In genomic region chr12:93221179-93221922, GRCm38 (mm10) we compare ENCODE assay signal across 15 mouse cellular contexts.
DNase-seq lines count a peak whose midpoint lies in the region; ATAC-seq and TF ChIP-seq lines count a peak whose summit lies in the region.
"Had no signal": no experiment of that assay in that cellular context is flagged by ENCODE, and none has a peak within 500 bp of the region (broad histone marks: within the 10 kb centered on the region; RNA-seq: fewer than 3 reads in every experiment).

No protein-coding gene starts in this region.

- no peak overlapping the region for H3K27ac ChIP-seq in hindbrain, embryonic 12.5 days
- no peak overlapping the region for H3K27ac ChIP-seq in hindbrain, embryonic 13.5 days
- no peak overlapping the region for H3K27ac ChIP-seq in hindbrain, embryonic 16.5 days (ENCODE audit: low read depth, low read length)
- H3K27ac ChIP-seq: embryonic facial prominence, embryonic 15.5 days; liver, embryonic 13.5 days had no signal

- 68% methylated on average over 6 of the region's 6 CpGs for WGBS in hindbrain, embryonic 12.5 days
- WGBS in hindbrain, embryonic 13.5 days, result 66% methylated on average over 6 of the region's 6 CpGs
- WGBS in hindbrain, embryonic 16.5 days, result 71% methylated on average over 6 of the region's 6 CpGs

- peak; percentile 91 for DNase-seq in brain, embryonic 14.5 days (ENCODE audit: low read depth)
- DNase-seq in embryo, embryonic 11.5 days (ENCODE audit: low read depth, low spot score), result peak; percentile 20
- DNase-seq in ovary, postnatal 36 days (ENCODE audit: low spot score), result no peak
- no peak for DNase-seq in urinary bladder, postnatal 25 days (ENCODE audit: low spot score)
- no peak for DNase-seq in spleen, postnatal 4 days (ENCODE audit: low spot score in 2 of 2)
- DNase-seq: adrenal gland, adult 2 months; cerebellum, adult 9-11 months; kidney, adult 8-10 months; layer of hippocampus, postnatal 36 days; liver, embryonic 13.5 days had no signal

- no peak overlapping the region for H3K9ac ChIP-seq in hindbrain, embryonic 12.5 days
- H3K9ac ChIP-seq in hindbrain, embryonic 13.5 days, result no peak overlapping the region
- no peak overlapping the region for H3K9ac ChIP-seq in hindbrain, embryonic 16.5 days (ENCODE audit: low read depth, low read length)
- H3K9ac ChIP-seq: embryonic facial prominence, embryonic 15.5 days; liver, embryonic 13.5 days had no signal

- ATAC-seq in hindbrain, embryonic 12.5 days (ENCODE audit: low FRiP score), result peak; percentile 85
- no peak for ATAC-seq in hindbrain, embryonic 13.5 days (ENCODE audit: low FRiP score)
- peak; percentile 54; the same call in 1 of the 2 replicates for ATAC-seq in hindbrain, embryonic 16.5 days
- ATAC-seq: lung, postnatal 0 days had no signal

- TF ChIP-seq CTCF in brain, embryonic 14.5 days (IDR thresholded peaks at IDR 0.05; ENCODE audit: borderline replicate concordance, extremely low read depth, insufficient read depth, insufficient read length), result no peak

- no peak for TF ChIP-seq POLR2A in brain, embryonic 14.5 days (IDR thresholded peaks at IDR 0.05; ENCODE audit: borderline replicate concordance, extremely low read depth, insufficient read depth, insufficient read length, poor library complexity, severe bottlenecking)

- H3K4me2 ChIP-seq in hindbrain, embryonic 12.5 days (replicated peaks), result no peak overlapping the region
- H3K4me2 ChIP-seq in hindbrain, embryonic 13.5 days, result no peak overlapping the region
- H3K4me2 ChIP-seq in hindbrain, embryonic 16.5 days (ENCODE audit: low read length), result no peak overlapping the region
- H3K4me2 ChIP-seq: embryonic facial prominence, embryonic 15.5 days; liver, embryonic 13.5 days had no signal

- no peaks in the 10 kb centered on the region for H3K36me3 ChIP-seq in hindbrain, embryonic 12.5 days
- H3K36me3 ChIP-seq in hindbrain, embryonic 13.5 days, result no peaks in the 10 kb centered on the region
- no peaks in the 10 kb centered on the region for H3K36me3 ChIP-seq in hindbrain, embryonic 16.5 days (ENCODE audit: control insufficient read depth, insufficient read depth, low read length)
- H3K36me3 ChIP-seq: embryonic facial prominence, embryonic 15.5 days; liver, embryonic 13.5 days had no signal

- no peak overlapping the region for H3K4me3 ChIP-seq in hindbrain, embryonic 12.5 days
- H3K4me3 ChIP-seq in hindbrain, embryonic 13.5 days, result no peak overlapping the region
- no peak overlapping the region for H3K4me3 ChIP-seq in hindbrain, embryonic 16.5 days (ENCODE audit: low read length)
- H3K4me3 ChIP-seq: embryonic facial prominence, embryonic 15.5 days; liver, embryonic 13.5 days had no signal

- H3K4me1 ChIP-seq in hindbrain, embryonic 12.5 days, result no peaks in the 10 kb centered on the region
- no peaks in the 10 kb centered on the region for H3K4me1 ChIP-seq in hindbrain, embryonic 13.5 days (replicated peaks)
- H3K4me1 ChIP-seq in hindbrain, embryonic 16.5 days (ENCODE audit: control insufficient read depth, insufficient read depth, low read depth, low read length), result no peaks in the 10 kb centered on the region
- H3K4me1 ChIP-seq: embryonic facial prominence, embryonic 15.5 days; liver, embryonic 13.5 days had no signal

- no peaks in the 10 kb centered on the region for H3K9me3 ChIP-seq in hindbrain, embryonic 12.5 days (replicated peaks)
- no peaks in the 10 kb centered on the region for H3K9me3 ChIP-seq in hindbrain, embryonic 13.5 days
- H3K9me3 ChIP-seq in hindbrain, embryonic 16.5 days (ENCODE audit: control insufficient read depth, low read length), result no peaks in the 10 kb centered on the region
- H3K9me3 ChIP-seq: embryonic facial prominence, embryonic 15.5 days; liver, embryonic 13.5 days had no signal

- no peaks in the 10 kb centered on the region for H3K27me3 ChIP-seq in hindbrain, embryonic 12.5 days
- H3K27me3 ChIP-seq in hindbrain, embryonic 13.5 days, result no peaks in the 10 kb centered on the region
- no peaks in the 10 kb centered on the region for H3K27me3 ChIP-seq in hindbrain, embryonic 16.5 days (replicated peaks; ENCODE audit: control insufficient read depth, insufficient read depth, low read length)
- H3K27me3 ChIP-seq: embryonic facial prominence, embryonic 15.5 days; liver, embryonic 13.5 days had no signal

Comparison
In these comparisons a context has a peak if more than half of its experiments do, and no peak if none do; other contexts are left out.
1. DNase-seq: peak in brain, embryonic 14.5 days (single experiment) and embryo, embryonic 11.5 days (single experiment); none in ovary, postnatal 36 days (single experiment), urinary bladder, postnatal 25 days (single experiment) and spleen, postnatal 4 days (0 of 2).